Mouse (Mus musculus) layer of hippocampus, adult 9-10 months (tissue): ENCODE results near the gene Rpusd3.
A peak's percentile ranks its signal among the peaks of the same experiment; 100 is the strongest.

Experiments
- DNase-seq: peaks from one replicate; pipeline ENCODE4 v3.0.0; 2022; ENCODE audit warnings: low spot score

The Rpusd3 gene

DNA sequence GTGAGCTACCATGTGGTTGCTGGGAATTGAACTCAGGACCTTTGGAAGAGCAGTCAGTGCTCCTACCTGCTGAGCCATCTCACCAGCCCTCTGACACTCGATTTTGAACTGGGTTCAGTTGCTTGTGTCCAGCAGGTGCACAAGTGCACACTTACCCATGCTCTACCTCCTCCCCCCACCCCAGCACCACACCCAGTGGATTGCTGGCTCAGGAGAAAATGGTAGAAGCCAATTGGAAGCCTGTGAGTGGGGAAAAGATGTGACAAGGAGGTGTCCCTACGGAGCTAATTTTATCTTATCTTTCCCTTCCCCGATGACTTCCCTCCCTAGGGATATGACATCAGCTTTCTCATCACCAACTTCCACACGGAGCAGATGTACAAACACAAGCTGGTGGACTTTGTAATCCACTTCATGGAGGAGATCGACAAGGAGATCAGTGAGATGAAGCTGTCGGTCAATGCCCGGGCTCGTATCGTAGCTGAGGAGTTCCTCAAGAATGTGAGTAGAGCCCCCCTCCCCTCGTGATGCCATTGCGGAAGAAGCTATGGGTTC lies 33.9 kb downstream of the Rpusd3 start:
- DNase-seq, result no peak

DNA sequence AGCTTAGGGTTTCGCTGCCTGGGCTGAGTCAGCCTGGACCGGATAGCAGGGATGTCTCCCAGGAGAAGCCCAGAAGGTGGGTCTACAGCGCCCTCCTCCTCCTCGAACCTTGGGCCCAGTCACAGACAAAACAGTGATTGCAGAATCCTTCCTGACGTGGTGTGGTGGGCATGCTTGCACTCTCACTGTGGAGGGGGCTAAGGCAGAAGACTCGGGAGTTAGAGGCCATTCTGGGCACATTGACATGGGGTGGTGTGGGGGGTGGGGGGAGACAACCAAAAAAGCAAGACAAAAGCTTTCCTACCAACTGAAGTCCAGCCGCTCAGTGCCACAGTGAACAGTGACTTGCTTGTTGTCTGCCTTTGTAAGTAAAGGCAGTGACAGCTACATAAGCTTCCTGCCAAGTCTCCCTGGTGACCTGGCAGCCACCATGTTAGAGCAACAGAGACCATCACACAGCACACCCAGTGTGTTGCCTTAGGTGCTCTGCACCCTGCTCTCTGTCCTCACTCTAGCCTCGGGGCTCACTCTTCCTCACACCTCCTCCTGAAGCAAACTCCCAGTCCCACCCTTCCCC lies 34.7 kb downstream of the Rpusd3 start:
- DNase-seq, result no peak

GRCm38 (mm10) chr6:113380480-113380879 lies 38.7 kb downstream of the Rpusd3 start:
- DNase-seq, result no peak

- no peak for DNase-seq
Observed at GRCm38 (mm10) chr6:113379246-113379645, 39.9 kb downstream of the Rpusd3 start.

- peak; percentile 88 for DNase-seq
Observed at GRCm38 (mm10) chr6:113377496-113378385, 41.4 kb downstream of the Rpusd3 start, which contains the start of the genes Tada3 and Arpc4. Tada3 (minus strand) TSS chr6:113377883. Arpc4 (plus strand) TSS chr6:113378115.

DNA sequence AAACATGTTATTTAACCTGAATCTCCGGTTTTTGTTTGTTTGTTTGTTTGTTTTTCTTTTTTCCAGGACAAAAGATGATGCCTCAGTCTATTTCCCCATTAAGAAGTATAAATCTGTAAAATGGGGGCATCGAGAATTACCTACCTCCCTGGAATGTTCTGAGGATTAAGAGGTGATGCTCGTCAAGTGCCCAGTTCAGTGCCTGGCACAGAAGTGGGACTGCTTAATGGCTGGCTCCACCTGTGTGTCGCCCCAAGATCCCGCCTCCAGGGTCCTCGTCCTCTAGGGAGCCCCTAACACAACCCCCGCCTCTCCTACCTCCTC lies 42.0 kb downstream of the Rpusd3 start:
- DNase-seq, result no peak

GRCm38 (mm10) chr6:113373491-113373890 lies 45.6 kb downstream of the Rpusd3 start:
- no peak for DNase-seq

GRCm38 (mm10) chr6:113370194-113370929 lies 48.8 kb downstream of the Rpusd3 start:
- DNase-seq, result no peak

DNA sequence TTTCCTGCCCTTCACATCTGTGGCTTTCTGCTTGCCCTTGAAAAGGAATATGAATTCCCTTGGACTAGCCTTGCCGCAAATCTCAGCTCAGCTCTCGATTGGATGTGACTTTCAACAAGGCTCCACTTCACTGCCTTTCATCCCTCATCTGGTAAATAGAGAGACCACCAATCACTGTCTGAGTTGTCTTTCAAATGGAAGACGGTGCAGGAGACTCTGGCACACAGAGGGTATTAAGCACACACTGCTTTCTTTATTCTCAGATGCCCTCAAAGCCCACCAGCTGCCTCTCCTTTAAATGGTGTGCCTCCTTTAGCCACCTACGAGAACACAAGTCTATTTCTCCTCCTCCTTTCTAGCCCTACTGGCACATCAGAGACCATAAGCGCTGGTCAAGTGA lies 50.6 kb downstream of the Rpusd3 start:
- no peak for DNase-seq

- no peak for DNase-seq
Observed at GRCm38 (mm10) chr6:113368124-113368523, 51.0 kb downstream of the Rpusd3 start.

DNA sequence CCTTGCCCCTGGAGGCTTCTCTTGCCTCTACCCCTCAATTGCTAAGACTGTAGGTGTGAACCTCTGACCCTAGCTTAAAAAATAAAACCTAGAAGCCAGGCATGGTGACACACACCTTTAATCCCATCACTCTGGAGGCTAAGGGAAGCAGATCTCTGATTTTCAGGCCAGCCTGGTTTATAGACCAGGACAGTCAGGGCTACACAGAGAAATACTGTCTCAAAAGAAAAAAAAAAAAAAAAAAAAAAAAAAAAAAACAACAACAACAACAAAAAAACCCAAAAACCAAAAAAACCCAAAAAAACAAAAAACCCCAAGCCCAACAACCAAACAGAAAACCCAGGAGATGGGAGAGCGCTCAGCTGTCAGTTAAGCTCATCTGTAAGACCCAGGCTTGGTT lies 51.6 kb downstream of the Rpusd3 start:
- DNase-seq, result no peak

- DNase-seq, result no peak
Observed at GRCm38 (mm10) chr6:113366639-113367038, 52.5 kb downstream of the Rpusd3 start.
